Mouse (Mus musculus) neural tube, embryonic 15.5 days (tissue): ENCODE data around the gene Olfr716. TPM values are rescaled to one million over a fixed set of nuclear protein-coding genes. Genes with fewer than 3 reads are reported as not detected.
"Not testable (repeated sequence)": the region's sequence is repeated elsewhere in the genome, so short reads cannot be mapped to it uniquely, and the experiment has no call there.

Experiments used
- ATAC-seq: fragments of 200-750 bp; cut with Nextera tagmentation; 2 replicates; pipeline ENCODE4 v1.8.0; 2017; ENCODE audit warnings: mild to moderate bottlenecking, moderate TSS enrichment, moderate library complexity; ENCODE audit not compliant: low FRiP score
- H3K27ac ChIP-seq: fragments of 300-500 bp; sonication (generic); replicated peaks from 2 replicates; pipeline ENCODE4 v1.5.1; 2015; ENCODE audit warnings: mild to moderate bottlenecking, inconsistent platforms
- H3K27me3 ChIP-seq: fragments of 300-500 bp; sonication (generic); replicated peaks from 2 replicates; pipeline ENCODE4 v1.6.1; 2015; ENCODE audit warnings: inconsistent platforms
- H3K36me3 ChIP-seq: fragments of 300-500 bp; sonication (generic); 2 replicates; pipeline ENCODE4 v1.6.1; 2015; ENCODE audit warnings: inconsistent platforms
- H3K4me1 ChIP-seq: fragments of 300-500 bp; sonication (generic); 2 replicates; pipeline ENCODE4 v1.6.1; 2015; ENCODE audit warnings: inconsistent platforms
- H3K4me2 ChIP-seq: fragments of 300-500 bp; sonication (generic); 2 replicates; pipeline ENCODE4 v1.6.1; 2015; ENCODE audit warnings: inconsistent platforms, mild to moderate bottlenecking, moderate library complexity
- H3K4me3 ChIP-seq: fragments of 300-500 bp; sonication (generic); replicated peaks from 2 replicates; pipeline ENCODE4 v1.5.1; 2015; ENCODE audit warnings: mild to moderate bottlenecking, inconsistent platforms
- H3K9ac ChIP-seq: fragments of 300-500 bp; sonication (generic); replicated peaks from 2 replicates; pipeline ENCODE4 v1.6.1; 2015; ENCODE audit warnings: mild to moderate bottlenecking, inconsistent platforms
- H3K9me3 ChIP-seq: fragments of 300-500 bp; sonication (generic); replicated peaks from 2 replicates; pipeline ENCODE4 v1.6.1; 2016; ENCODE audit warnings: inconsistent platforms
- WGBS: fragments of 180-500 bp; shearing (Covaris S2); methylation state at CpG from one replicate; pipeline ENCODE4 v1.1.7; 2015; ENCODE audit warnings: mixed read lengths; 5-methylcytosine and 5-hydroxymethylcytosine counted together
- polyA plus RNA-seq: library from polyadenylated mRNA; unstranded; fragments of >200 nt; fragmentation: Nextera tagmentation; extraction: Ambion mirVana; gene quantifications from 2 replicates; pipeline ENCODE4 v1.2.1, GENCODE M21; 2015

Gene Olfr716
- not detected in 2 replicates for polyA plus RNA-seq

DNA sequence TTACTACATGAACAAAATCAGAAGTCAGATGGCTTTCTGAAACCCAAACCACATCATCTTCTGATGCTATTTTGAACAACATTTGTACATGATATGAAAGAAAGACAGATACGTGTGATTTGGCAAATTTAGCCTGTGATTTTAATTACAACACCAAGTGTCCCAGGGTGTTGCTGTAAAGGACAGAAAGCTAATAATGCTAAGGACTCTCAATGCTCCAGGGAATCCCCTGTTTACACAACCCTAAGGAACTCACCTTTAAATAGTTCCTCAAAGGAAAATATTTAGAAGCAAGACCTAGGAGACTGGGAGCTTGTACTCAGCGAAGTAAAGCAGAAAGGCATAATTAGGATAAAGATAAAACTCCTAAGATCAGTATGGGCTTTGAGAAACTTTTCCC lies at the start of gene Olfr716:
Gene Olfr716, plus strand, starts transcription at position 301 of the 400 bp plus-strand sequence.
- not testable (repeated sequence) for H3K9ac ChIP-seq, H3K4me2 ChIP-seq, H3K4me3 ChIP-seq, H3K9me3 ChIP-seq, H3K27ac ChIP-seq, ATAC-seq, H3K27me3 ChIP-seq, H3K4me1 ChIP-seq, H3K36me3 ChIP-seq
- 76% methylated on average over 2 of the region's 2 CpGs for WGBS

DNA sequence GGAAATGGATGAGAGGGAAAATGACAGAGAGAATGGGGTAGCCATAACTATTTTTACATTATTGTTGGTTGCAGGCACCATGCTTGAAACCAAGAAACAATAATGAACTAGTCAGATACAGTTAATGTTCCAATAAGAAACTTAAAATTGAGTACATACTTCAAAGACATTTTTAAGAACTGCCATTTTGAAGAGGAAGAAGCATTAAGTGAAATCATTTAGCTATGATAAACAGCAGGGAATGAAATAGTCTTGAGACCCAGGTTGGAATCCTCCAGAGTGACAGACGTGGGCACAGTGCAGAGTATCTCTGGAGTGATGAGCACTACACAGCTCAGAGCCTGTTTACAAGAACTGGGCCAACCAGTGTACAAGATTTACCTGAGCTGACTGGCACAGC lies 45.2 kb upstream of the Olfr716 start, which contains the start of gene Olfr17:
Gene Olfr17, plus strand, starts transcription at position 301 of the 400 bp plus-strand sequence.
- WGBS = 58% methylated on average over 1 of the region's 1 CpGs
- no peak for ATAC-seq
- no peaks in the 10 kb centered on the region for H3K9me3 ChIP-seq
- no peaks in the 10 kb centered on the region for H3K27me3 ChIP-seq
- no peak within 1 kb of the TSS for H3K4me3 ChIP-seq
- H3K4me2 ChIP-seq = no peak within 1 kb of the TSS
- H3K27ac ChIP-seq = no peak within 1 kb of the TSS
- no peak within 1 kb of the TSS for H3K9ac ChIP-seq
- no peaks in the 10 kb centered on the region for H3K36me3 ChIP-seq
- H3K4me1 ChIP-seq = no peaks in the 10 kb centered on the region

DNA sequence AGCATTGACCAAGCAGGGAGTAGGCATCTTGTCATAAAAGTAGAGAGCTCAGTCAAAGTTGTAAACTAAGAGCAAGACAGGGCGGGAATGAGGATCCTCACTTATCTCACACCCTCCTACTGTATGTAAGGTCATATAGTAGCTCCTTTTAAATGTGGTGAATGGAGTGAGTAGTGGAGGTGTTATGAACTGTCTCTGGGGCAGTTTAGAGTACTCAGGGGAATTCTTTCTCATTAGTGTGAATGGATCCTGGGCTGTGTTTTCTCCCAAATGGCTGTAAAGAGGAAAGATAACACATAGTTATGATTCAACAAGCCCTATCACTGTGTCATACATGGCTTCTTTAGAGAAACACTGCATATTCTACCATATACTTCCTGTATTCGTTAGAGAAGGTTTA lies 27.9 kb upstream of the Olfr716 start, which contains the start of gene Olfr715b:
Gene Olfr715b, minus strand, starts transcription at position 101 of the 400 bp plus-strand sequence.
- H3K9ac ChIP-seq, H3K4me2 ChIP-seq, H3K27ac ChIP-seq, H3K9me3 ChIP-seq, ATAC-seq, H3K36me3 ChIP-seq, H3K4me1 ChIP-seq, H3K4me3 ChIP-seq, H3K27me3 ChIP-seq: not testable (repeated sequence)
- 72% methylated on average over 2 of the region's 2 CpGs for WGBS

DNA sequence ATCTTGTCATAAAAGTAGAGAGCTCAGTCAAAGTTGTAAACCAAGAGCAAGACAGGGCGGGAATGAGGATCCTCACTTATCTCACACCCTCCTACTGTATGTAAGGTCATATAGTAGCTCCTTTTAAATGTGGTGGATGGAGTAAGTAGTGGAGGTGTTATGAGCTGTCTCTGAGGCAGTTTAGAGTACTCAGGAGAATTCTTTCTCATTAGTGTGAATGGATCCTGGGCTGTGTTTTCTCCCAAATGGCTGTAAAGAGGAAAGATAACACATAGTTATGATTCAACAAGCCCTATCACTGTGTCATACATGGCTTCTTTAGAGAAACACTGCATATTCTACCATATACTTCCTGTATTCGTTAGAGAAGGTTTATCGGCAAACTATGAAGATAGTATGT lies 7.1 kb upstream of the Olfr716 start, which contains the start of gene Olfr715:
Gene Olfr715, minus strand, starts transcription at position 101 of the 400 bp plus-strand sequence.
- H3K4me3 ChIP-seq, H3K27ac ChIP-seq, ATAC-seq, H3K9me3 ChIP-seq, H3K36me3 ChIP-seq, H3K27me3 ChIP-seq, H3K4me1 ChIP-seq, H3K4me2 ChIP-seq, H3K9ac ChIP-seq: not testable (repeated sequence)
- 92% methylated on average over 3 of the region's 3 CpGs for WGBS

DNA sequence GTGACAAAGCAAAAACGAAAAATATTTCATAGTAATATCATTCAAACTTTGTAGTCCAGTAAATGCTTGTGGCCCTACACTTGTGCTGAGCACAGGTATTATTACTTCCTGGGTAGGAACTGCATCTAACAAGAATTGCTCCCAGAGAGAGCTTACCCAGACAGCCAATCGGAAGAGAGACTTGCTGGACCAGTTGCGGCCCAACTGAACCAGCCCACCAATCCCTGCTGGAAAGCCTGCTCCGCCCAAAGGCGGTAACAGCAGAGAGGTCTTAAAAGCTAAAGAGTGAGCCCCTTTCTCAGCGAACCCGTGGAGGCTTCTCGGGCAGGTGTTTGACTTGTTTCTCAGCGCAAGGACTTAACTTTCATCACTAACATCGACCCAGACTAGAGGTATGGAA lies 28.6 kb downstream of the Olfr716 start, which contains the start of gene Nlrp14:
Gene Nlrp14, plus strand, starts transcription at position 301 of the 400 bp plus-strand sequence.
- WGBS = 82% methylated on average over 10 of the region's 10 CpGs
- Histone ChIP-seq H3K4me2 (no peak within 1 kb of the TSS), H3K4me1 (no peaks in the 10 kb centered on the region), H3K9me3 (no peaks in the 10 kb centered on the region), H3K27me3 (no peaks in the 10 kb centered on the region), H3K36me3 (no peaks in the 10 kb centered on the region), H3K27ac (no peak within 1 kb of the TSS), H3K9ac (no peak within 1 kb of the TSS), H3K4me3 (no peak within 1 kb of the TSS)
- no peak for ATAC-seq

DNA sequence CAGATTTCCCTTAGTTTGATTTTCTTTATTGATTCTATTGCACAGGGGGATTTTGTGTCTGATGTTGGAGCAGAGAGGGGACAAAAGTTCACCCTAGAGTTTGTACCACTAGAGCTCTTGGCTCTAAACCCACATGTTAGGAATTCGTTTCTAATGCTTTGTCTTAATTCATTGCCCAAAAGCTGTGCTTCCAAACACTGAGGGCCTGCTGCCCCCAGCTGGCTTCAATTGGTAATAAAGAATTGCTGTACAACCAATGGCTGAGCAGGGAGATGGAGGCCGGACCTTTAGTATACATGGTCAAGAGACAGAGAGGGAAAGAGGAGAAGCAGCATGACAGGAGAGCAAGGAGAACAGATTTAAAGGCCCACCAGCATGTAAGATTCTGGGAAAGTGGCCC lies 42.3 kb downstream of the Olfr716 start:
- Histone ChIP-seq H3K27me3 (no peaks in the 10 kb centered on the region), H3K9me3 (no peaks in the 10 kb centered on the region), H3K4me2 (no peak overlapping the region), H3K4me3 (no peak overlapping the region), H3K9ac (no peak overlapping the region), H3K36me3 (no peaks in the 10 kb centered on the region), H3K4me1 (no peaks in the 10 kb centered on the region), H3K27ac (no peak overlapping the region)
- ATAC-seq = no peak
- 50% methylated on average over 2 of the region's 2 CpGs for WGBS

Other genes with a start within 250 kb of the Olfr716 start
- gene Olfr707, start 237.1 kb upstream of the Olfr716 start, polyA plus RNA-seq = not detected in 2 replicates
- gene Olfr1532-ps1, start 230.3 kb upstream of the Olfr716 start, polyA plus RNA-seq = not detected in 2 replicates
- gene Olfr709-ps1, start 206.1 kb upstream of the Olfr716 start, polyA plus RNA-seq = not detected in 2 replicates
- not detected in 2 replicates for gene Olfr710, start 190.0 kb upstream of the Olfr716 start, polyA plus RNA-seq
- not detected in 2 replicates for gene Olfr6, start 174.4 kb upstream of the Olfr716 start, polyA plus RNA-seq
- gene Olfr711, start 162.9 kb upstream of the Olfr716 start, polyA plus RNA-seq = not detected in 2 replicates
- not detected in 2 replicates for gene Olfr2, start 132.3 kb upstream of the Olfr716 start, polyA plus RNA-seq
- gene Olfr713, start 107.2 kb upstream of the Olfr716 start, polyA plus RNA-seq = not detected in 2 replicates
- not detected in 2 replicates for gene Olfr714, start 67.3 kb upstream of the Olfr716 start, polyA plus RNA-seq
- not detected in 2 replicates for gene Olfr17, start 45.1 kb upstream of the Olfr716 start, polyA plus RNA-seq
- not detected in 2 replicates for gene Olfr715b, start 28.0 kb upstream of the Olfr716 start, polyA plus RNA-seq
- gene Olfr715, start 7.2 kb upstream of the Olfr716 start, polyA plus RNA-seq = not detected in 2 replicates
- gene Nlrp14, start 28.7 kb downstream of the Olfr716 start, polyA plus RNA-seq = not detected in 2 replicates
- gene Rbmxl2, start 71.1 kb downstream of the Olfr716 start, polyA plus RNA-seq = not detected in 2 replicates
- 10.9 and 11.8 TPM in 2 replicates for gene Syt9, start 232.4 kb downstream of the Olfr716 start, polyA plus RNA-seq